Mouse (Mus musculus) forebrain, embryonic 11.5 days (tissue): ENCODE measurements at regions not wholly inside any gene's neighbourhood (a gene's known extent, or its start where the extent isn't known, plus 50 kb on each side); places are given as distances from the start of the nearest gene placed in this dataset.

Source experiments
- ATAC-seq: fragments of 200-750 bp; cut with Nextera tagmentation; replicated peaks from 2 replicates; pipeline ENCODE4 v1.8.0; 2017; ENCODE audit warnings: moderate TSS enrichment; ENCODE audit not compliant: low FRiP score
- DNase-seq: peaks from one replicate; pipeline ENCODE4 v3.0.0-alpha.2; 2017; ENCODE audit warnings: low spot score
- H3K27ac ChIP-seq: fragments of 300-500 bp; sonication (generic); 2 replicates; pipeline ENCODE4 v1.5.1; 2014; ENCODE audit warnings: low read depth, low read length
- H3K27me3 ChIP-seq: fragments of 300-500 bp; sonication (generic); 2 replicates; pipeline ENCODE4 v1.6.1; 2014; ENCODE audit warnings: mild to moderate bottlenecking, low read length, mixed read lengths; ENCODE audit not compliant: control insufficient read depth, insufficient read depth
- H3K36me3 ChIP-seq: fragments of 300-500 bp; sonication (generic); 2 replicates; pipeline ENCODE4 v1.6.1; 2014; ENCODE audit warnings: mild to moderate bottlenecking, low read length, moderate library complexity, mixed read lengths; ENCODE audit not compliant: control insufficient read depth, insufficient read depth
- H3K4me1 ChIP-seq: fragments of 300-500 bp; sonication (generic); replicated peaks from 2 replicates; pipeline ENCODE4 v1.6.1; 2014; ENCODE audit warnings: low read length, mixed read lengths; ENCODE audit not compliant: control insufficient read depth, insufficient read depth
- H3K4me2 ChIP-seq: fragments of 300-500 bp; sonication (generic); 2 replicates; pipeline ENCODE4 v1.6.1; 2014; ENCODE audit warnings: low read depth, mild to moderate bottlenecking, low read length, moderate library complexity, mixed read lengths; ENCODE audit not compliant: severe bottlenecking
- H3K4me3 ChIP-seq: fragments of 300-500 bp; sonication (generic); 2 replicates; pipeline ENCODE4 v1.5.1; 2014; ENCODE audit warnings: low read depth, low read length
- H3K9ac ChIP-seq: fragments of 300-500 bp; sonication (generic); 2 replicates; pipeline ENCODE4 v1.6.1; 2014; ENCODE audit warnings: low read length
- H3K9me3 ChIP-seq: fragments of 300-500 bp; sonication (generic); 2 replicates; pipeline ENCODE4 v1.6.1; 2016; ENCODE audit warnings: low read length, mixed read lengths; ENCODE audit not compliant: control insufficient read depth
- WGBS: fragments of 180-500 bp; shearing (Covaris S2); extraction: QIAGEN DNeasy Blood & Tissue Kit; methylation state at CpG from one replicate; pipeline ENCODE4 v1.1.7; 2014; 5-methylcytosine and 5-hydroxymethylcytosine counted together

DNA sequence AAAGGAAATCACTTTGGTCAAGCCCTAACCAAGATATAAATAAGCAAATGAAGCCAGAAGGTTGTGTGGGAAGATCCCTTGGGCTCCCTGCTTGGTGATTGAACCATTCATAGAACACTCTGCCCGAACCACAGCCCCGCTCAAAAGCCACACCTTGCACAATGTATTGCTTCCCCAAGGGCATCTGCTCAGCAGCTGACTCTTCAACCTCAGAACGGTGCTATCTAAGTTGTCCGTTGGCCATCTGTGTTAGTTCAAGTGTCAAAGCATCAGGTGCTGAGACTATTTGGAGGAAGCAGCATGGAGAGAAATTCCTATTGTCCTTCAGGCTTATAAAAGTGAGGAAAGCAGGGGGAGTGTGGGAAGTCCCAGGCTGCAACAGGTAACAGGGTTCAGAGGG lies 96.8 kb upstream of the 1700056E22Rik start:
- ATAC-seq, result no peak
- Histone ChIP-seq H3K36me3 (no peaks in the 10 kb centered on the region), H3K4me2 (no peak overlapping the region), H3K9ac (no peak overlapping the region), H3K9me3 (no peaks in the 10 kb centered on the region), H3K27ac (no peak overlapping the region), H3K27me3 (no peaks in the 10 kb centered on the region), H3K4me3 (no peak overlapping the region), H3K4me1 (no peaks in the 10 kb centered on the region)
- 86% methylated on average over 4 of the region's 4 CpGs for WGBS
- no peak for DNase-seq

- no peaks in the 10 kb centered on the region for H3K36me3 ChIP-seq
- H3K4me1 ChIP-seq, result no peaks in the 10 kb centered on the region
- H3K27ac ChIP-seq, result no peak overlapping the region
- H3K4me3 ChIP-seq, result no peak overlapping the region
- 85% methylated on average over 4 of the region's 4 CpGs for WGBS
- H3K27me3 ChIP-seq, result no peaks in the 10 kb centered on the region
- ATAC-seq (no peak), DNase-seq (no peak)
- no peak overlapping the region for H3K4me2 ChIP-seq
- no peaks in the 10 kb centered on the region for H3K9me3 ChIP-seq
- H3K9ac ChIP-seq, result no peak overlapping the region
Measured at GRCm38 (mm10) chr1:184127321-184127720, 93.2 kb upstream of the 1700056E22Rik start.

GRCm38 (mm10) chr1:184126909-184127308 lies 92.8 kb upstream of the 1700056E22Rik start:
- H3K4me3 ChIP-seq, result no peak overlapping the region
- no peak overlapping the region for H3K4me2 ChIP-seq
- H3K36me3 ChIP-seq, result no peaks in the 10 kb centered on the region
- whole genome bisulfite sequencing, result 95% methylated on average over 3 of the region's 3 CpGs
- no peak overlapping the region for H3K9ac ChIP-seq
- ATAC-seq, result no peak
- H3K27me3 ChIP-seq, result no peaks in the 10 kb centered on the region
- no peaks in the 10 kb centered on the region for H3K9me3 ChIP-seq
- no peak overlapping the region for H3K27ac ChIP-seq
- DNase-seq, result no peak
- no peaks in the 10 kb centered on the region for H3K4me1 ChIP-seq
